Mouse (Mus musculus) heart, adult 2 months (tissue): ENCODE measurements around the gene Timp2.
"Not testable (repeated sequence)": the region's sequence is repeated elsewhere in the genome, so short reads cannot be mapped to it uniquely, and the experiment has no call there.

Source experiments
- CTCF ChIP-seq: fragments of 200-600 bp; IDR thresholded peaks from 2 replicates; pipeline ENCODE4 v1.8.1; 2022; ENCODE audit warnings: antibody characterized with exemption, mild to moderate bottlenecking, moderate library complexity
- EP300 ChIP-seq: fragments of 200-500 bp; IDR thresholded peaks from 2 replicates; pipeline ENCODE4 v1.6.1; 2011; ENCODE audit warnings: low read depth, low read length, control low read depth; ENCODE audit not compliant: insufficient read depth
- POLR2A ChIP-seq: fragments of 200-500 bp; IDR thresholded peaks from 2 replicates; pipeline ENCODE4 v1.6.1; 2011; ENCODE audit warnings: mild to moderate bottlenecking, low read depth, low read length, control low read depth; ENCODE audit not compliant: insufficient read depth

- not testable (repeated sequence) for TF ChIP-seq CTCF, POLR2A, EP300
Observed at GRCm38 (mm10) chr11:118303959-118304358, 51.6 kb downstream of the Timp2 start.
